Comparison of ENCODE assay signal across 31 mouse cellular contexts in genomic region chr15:93010629-93011028, GRCm38 (mm10).
DNase-seq lines count a peak whose midpoint lies in the region; ATAC-seq lines count a peak whose summit lies in the region.
"Had no signal": no experiment of that assay in that cellular context is flagged by ENCODE, and none has a peak within 500 bp of the region (broad histone marks: within the 10 kb centered on the region; RNA-seq: fewer than 3 reads in every experiment).

No protein-coding gene starts in this region.

- no peak overlapping the region for H3K9ac ChIP-seq in embryonic facial prominence, embryonic 11.5 days (replicated peaks; ENCODE audit: low read length)
- no peak overlapping the region for H3K9ac ChIP-seq in neural tube, embryonic 13.5 days
- H3K9ac ChIP-seq: forebrain, postnatal 0 days; hindbrain, embryonic 12.5 days; intestine, embryonic 15.5 days; midbrain, embryonic 12.5 days had no signal

- 34% methylated on average over 2 of the region's 2 CpGs for WGBS in embryonic facial prominence, embryonic 11.5 days
- 38% methylated on average over 2 of the region's 2 CpGs for WGBS in embryonic facial prominence, embryonic 10.5 days
- 19% methylated on average over 2 of the region's 2 CpGs for WGBS in neural tube, embryonic 13.5 days

- no peaks in the 10 kb centered on the region for H3K36me3 ChIP-seq in embryonic facial prominence, embryonic 11.5 days (replicated peaks; ENCODE audit: control insufficient read depth, insufficient read depth, low read depth, low read length)
- no peaks in the 10 kb centered on the region for H3K36me3 ChIP-seq in embryonic facial prominence, embryonic 10.5 days (replicated peaks)
- H3K36me3 ChIP-seq in neural tube, embryonic 13.5 days, result no peaks in the 10 kb centered on the region
- H3K36me3 ChIP-seq: hindbrain, embryonic 12.5 days; intestine, embryonic 15.5 days; midbrain, embryonic 12.5 days had no signal

- H3K4me3 ChIP-seq in embryonic facial prominence, embryonic 11.5 days (ENCODE audit: low read depth, low read length), result no peak overlapping the region
- H3K4me3 ChIP-seq in embryonic facial prominence, embryonic 10.5 days, result no peak overlapping the region
- no peak overlapping the region for H3K4me3 ChIP-seq in neural tube, embryonic 13.5 days
- H3K4me3 ChIP-seq: gastrocnemius, adult 2 months; hindbrain, embryonic 12.5 days; intestine, embryonic 15.5 days; left cerebral cortex, adult 2 months; midbrain, embryonic 12.5 days; myocyte had no signal

- no peak overlapping the region for H3K4me2 ChIP-seq in embryonic facial prominence, embryonic 11.5 days (ENCODE audit: low read depth, low read length)
- H3K4me2 ChIP-seq in neural tube, embryonic 13.5 days, result no peak overlapping the region
- H3K4me2 ChIP-seq: heart, embryonic 11.5 days; hindbrain, embryonic 12.5 days; intestine, embryonic 15.5 days; liver, embryonic 11.5 days; midbrain, embryonic 12.5 days had no signal

- H3K4me1 ChIP-seq in embryonic facial prominence, embryonic 11.5 days (ENCODE audit: control insufficient read depth, insufficient read depth, low read length), result no peaks in the 10 kb centered on the region
- peaks cover 11% of the 10 kb centered on the region for H3K4me1 ChIP-seq in embryonic facial prominence, embryonic 10.5 days
- peaks cover 19% of the 10 kb centered on the region for H3K4me1 ChIP-seq in neural tube, embryonic 13.5 days (replicated peaks)
- H3K4me1 ChIP-seq: hindbrain, embryonic 12.5 days; intestine, embryonic 15.5 days; midbrain, embryonic 12.5 days had no signal

- DNase-seq in embryonic facial prominence, embryonic 11.5 days (ENCODE audit: low spot score), result peak; percentile 27
- no peak for DNase-seq in embryonic facial prominence, embryonic 10.5 days (ENCODE audit: low spot score)
- DNase-seq in neural tube, embryonic 10.5 days (ENCODE audit: extremely low spot score, low spot score), result no peak
- peak; percentile 49 for DNase-seq in forelimb bud, embryonic 11.5 days (ENCODE audit: low read depth, low spot score)
- no peak for DNase-seq in B cell, adult 2 months
- DNase-seq in gastrocnemius, adult 18-20 months (ENCODE audit: low spot score), result no peak
- no peak for DNase-seq in kidney, postnatal 14 days
- DNase-seq: adrenal gland, adult 2 months; adrenal gland, postnatal 36 days; cerebellum, adult 18-20 months; cerebellum, postnatal 25 days; forebrain, postnatal 0 days; gastrocnemius, adult 2 months; gastrocnemius, postnatal 36 days; heart, adult 18-20 months; heart, postnatal 36 days; kidney, adult 8-10 months; kidney, postnatal 10 days; lung, postnatal 36 days; retina, postnatal 1 day; right cerebral cortex, postnatal 14 days had no signal

- no peaks in the 10 kb centered on the region for H3K27me3 ChIP-seq in embryonic facial prominence, embryonic 11.5 days (ENCODE audit: control insufficient read depth, insufficient read depth, low read length)
- no peaks in the 10 kb centered on the region for H3K27me3 ChIP-seq in embryonic facial prominence, embryonic 10.5 days (replicated peaks; ENCODE audit: low read depth, poor library complexity, severe bottlenecking)
- no peaks in the 10 kb centered on the region for H3K27me3 ChIP-seq in neural tube, embryonic 13.5 days
- H3K27me3 ChIP-seq: hindbrain, embryonic 12.5 days; intestine, embryonic 15.5 days; midbrain, embryonic 12.5 days had no signal

- ATAC-seq in embryonic facial prominence, embryonic 11.5 days (replicated peaks; ENCODE audit: insufficient number of reproducible peaks, low FRiP score, low TSS enrichment, low read depth), result no peak
- ATAC-seq in neural tube, embryonic 13.5 days (ENCODE audit: low read depth), result no peak
- ATAC-seq: activated CD4-positive, CD25-positive, alpha-beta regulatory T cell, adult 4 months; hindbrain, postnatal 0 days; intestine, embryonic 15.5 days had no signal

- no peak overlapping the region for H3K27ac ChIP-seq in embryonic facial prominence, embryonic 11.5 days (replicated peaks; ENCODE audit: low read depth, low read length)
- H3K27ac ChIP-seq in embryonic facial prominence, embryonic 10.5 days (replicated peaks), result no peak overlapping the region
- H3K27ac ChIP-seq in neural tube, embryonic 13.5 days (replicated peaks), result 0 out of 2 replicates have a peak overlapping the region, but pooled peaks have one; percentile 5
- H3K27ac ChIP-seq: gastrocnemius, adult 2 months; hindbrain, embryonic 12.5 days; hindbrain, postnatal 0 days; intestine, embryonic 15.5 days; left cerebral cortex, adult 2 months; midbrain, embryonic 12.5 days had no signal

- H3K9me3 ChIP-seq in embryonic facial prominence, embryonic 11.5 days (replicated peaks; ENCODE audit: control insufficient read depth, low read length), result no peaks in the 10 kb centered on the region
- H3K9me3 ChIP-seq in embryonic facial prominence, embryonic 10.5 days, result no peaks in the 10 kb centered on the region
- no peaks in the 10 kb centered on the region for H3K9me3 ChIP-seq in neural tube, embryonic 13.5 days
- H3K9me3 ChIP-seq: hindbrain, embryonic 12.5 days; intestine, embryonic 15.5 days; midbrain, embryonic 12.5 days had no signal

Comparison
In these comparisons a context has a peak if more than half of its experiments do, and no peak if none do; other contexts are left out.
1. DNase-seq: peak in embryonic facial prominence, embryonic 11.5 days (single experiment) and forelimb bud, embryonic 11.5 days (single experiment); none in embryonic facial prominence, embryonic 10.5 days (single experiment), neural tube, embryonic 10.5 days (single experiment), B cell, adult 2 months (0 of 2), gastrocnemius, adult 18-20 months (single experiment) and kidney, postnatal 14 days (single experiment).